Mouse (Mus musculus): ENCODE measurements at regions not wholly inside any gene's neighbourhood (a gene's known extent, or its start where the extent isn't known, plus 50 kb on each side); places are given as distances from the start of the nearest gene placed in this dataset.

DNA sequence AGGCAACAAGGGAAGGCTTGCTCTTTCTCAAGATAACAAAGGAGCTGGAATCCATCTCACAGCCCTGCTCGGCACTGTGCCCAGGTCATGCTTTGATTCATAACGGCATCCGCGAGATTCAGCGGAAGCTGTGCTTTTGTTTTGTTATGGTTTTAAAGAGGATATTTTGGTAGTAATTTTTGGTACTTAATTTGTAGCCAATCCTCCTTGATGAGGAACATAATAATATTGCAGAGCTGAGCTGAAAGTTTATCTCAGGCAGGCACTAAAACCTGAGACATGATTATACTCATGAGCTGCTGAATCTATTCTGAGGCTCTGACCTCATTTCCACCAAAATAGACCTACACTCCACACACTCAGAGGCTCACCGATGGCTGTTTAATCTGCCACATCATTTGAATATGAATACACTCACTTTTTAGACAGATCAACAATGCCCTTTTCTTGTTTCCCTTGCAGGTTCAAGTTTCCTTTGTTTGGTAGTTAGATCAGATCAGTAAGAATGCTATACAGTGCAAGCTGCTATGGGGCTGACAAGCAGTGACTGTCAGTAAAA is 518.5 kb downstream of the Ptprc start:
- WGBS: 5% methylated on average over 6 of the region's 6 CpGs
- Histone ChIP-seq H3K9me3 (ENCODE audit: control insufficient read depth, low read length) (no peaks in the 10 kb centered on the region), H3K9ac (ENCODE audit: low read length) (peak overlapping the region; percentile 10; the same call in 1 of the 2 replicates), H3K4me3 (ENCODE audit: control insufficient read depth in 1 of 2, insufficient read depth in 1 of 2, low read depth in 1 of 2, low read length in 2 of 2) (peak overlapping the region in 1 of 2 experiments; percentile 5; a peak in 2 of 4 replicates), H3K36me3 (ENCODE audit: control insufficient read depth, insufficient read depth, low read length) (no peaks in the 10 kb centered on the region), H3K27ac (replicated peaks in 1 of 2; ENCODE audit: control insufficient read depth in 1 of 2, insufficient read depth in 1 of 2, low read depth in 2 of 2, low read length in 2 of 2) (peak overlapping the region; percentile 81 to 90), H3K4me1 (ENCODE audit: control insufficient read depth in 2 of 2, insufficient read depth in 2 of 2, low read length in 2 of 2) (peaks cover 5 to 24% of the 10 kb centered on the region in 2 experiments), H3K4me2 (ENCODE audit: low read length) (peak overlapping the region; percentile 41), H3K27me3 (ENCODE audit: control insufficient read depth, insufficient read depth, low read length) (no peaks in the 10 kb centered on the region)
- peak; percentile 91 for ATAC-seq (ENCODE audit: insufficient number of reproducible peaks, insufficient read depth, low FRiP score, low read depth)

DNA sequence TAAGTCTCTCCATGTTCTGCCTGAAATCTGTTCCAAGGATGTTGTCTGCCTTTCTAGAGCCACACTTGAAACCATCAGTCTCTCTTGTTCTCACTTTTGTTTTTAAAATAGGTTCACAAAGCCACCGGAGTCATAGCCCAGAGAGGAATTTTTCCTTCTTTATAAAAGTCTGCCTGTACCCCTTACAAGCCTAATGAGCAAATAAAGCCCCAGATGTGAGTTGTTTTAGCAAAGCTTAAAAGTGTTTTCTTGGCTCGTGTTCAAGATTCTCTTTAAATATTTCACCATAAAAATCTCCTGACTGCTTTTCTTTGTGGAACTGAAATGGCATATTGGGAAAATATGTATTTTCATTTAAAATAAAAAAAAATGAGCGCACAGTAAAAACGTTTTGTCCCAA is 521.3 kb downstream of the Ptprc start:
- H3K27me3 ChIP-seq (ENCODE audit: control insufficient read depth, insufficient read depth, low read length): no peaks in the 10 kb centered on the region
- peaks cover 9 to 31% of the 10 kb centered on the region in 2 experiments for H3K4me1 ChIP-seq (ENCODE audit: control insufficient read depth in 2 of 2, insufficient read depth in 2 of 2, low read length in 2 of 2)
- ATAC-seq (ENCODE audit: insufficient number of reproducible peaks, insufficient read depth, low FRiP score, low read depth): no peak
- 0 out of 2 replicates have a peak overlapping the region, but pooled peaks have one; percentile 29 for H3K4me2 ChIP-seq (ENCODE audit: low read length)
- H3K9me3 ChIP-seq (ENCODE audit: control insufficient read depth, low read length): no peaks in the 10 kb centered on the region
- peak overlapping the region in 1 of 2 experiments; percentile 61; a peak in 2 of 4 replicates for H3K27ac ChIP-seq (replicated peaks in 1 of 2; ENCODE audit: control insufficient read depth in 1 of 2, insufficient read depth in 1 of 2, low read depth in 2 of 2, low read length in 2 of 2)
- H3K9ac ChIP-seq (ENCODE audit: low read length): no peak overlapping the region
- no peak overlapping the region for H3K4me3 ChIP-seq (ENCODE audit: control insufficient read depth in 1 of 2, insufficient read depth in 1 of 2, low read depth in 1 of 2, low read length in 2 of 2)
- no peaks in the 10 kb centered on the region for H3K36me3 ChIP-seq (ENCODE audit: control insufficient read depth, insufficient read depth, low read length)
- 47% methylated on average over 4 of the region's 4 CpGs for WGBS

DNA sequence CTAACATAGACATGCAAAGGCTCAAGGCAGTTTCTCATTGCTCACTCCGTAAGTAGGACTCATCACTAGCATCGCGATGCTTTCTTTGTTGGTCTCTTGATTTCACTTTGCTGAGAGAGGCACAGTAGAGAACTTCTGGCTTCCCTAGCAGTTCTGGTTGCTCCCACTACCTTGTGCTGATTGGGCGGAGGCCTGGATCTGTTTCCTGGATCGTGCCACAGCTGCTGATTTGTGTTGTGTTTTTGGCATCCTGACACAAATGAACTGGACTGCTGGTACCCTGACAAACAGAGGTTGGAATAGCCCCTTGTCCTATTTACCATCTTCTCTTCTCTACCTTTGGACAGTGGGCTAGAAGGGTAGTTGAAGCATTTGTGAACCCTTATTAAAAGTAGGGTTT is 522.0 kb downstream of the Ptprc start:
- H3K4me1 ChIP-seq (ENCODE audit: control insufficient read depth in 2 of 2, insufficient read depth in 2 of 2, low read length in 2 of 2): peaks cover 9 to 31% of the 10 kb centered on the region in 2 experiments
- H3K36me3 ChIP-seq (ENCODE audit: control insufficient read depth, insufficient read depth, low read length): no peaks in the 10 kb centered on the region
- 68% methylated on average over 5 of the region's 5 CpGs for WGBS
- no peaks in the 10 kb centered on the region for H3K27me3 ChIP-seq (ENCODE audit: control insufficient read depth, insufficient read depth, low read length)
- no peak overlapping the region for H3K4me2 ChIP-seq (ENCODE audit: low read length)
- no peak for ATAC-seq (ENCODE audit: insufficient number of reproducible peaks, insufficient read depth, low FRiP score, low read depth)
- H3K4me3 ChIP-seq (ENCODE audit: control insufficient read depth in 1 of 2, insufficient read depth in 1 of 2, low read depth in 1 of 2, low read length in 2 of 2): no peak overlapping the region
- H3K27ac ChIP-seq (replicated peaks in 1 of 2; ENCODE audit: control insufficient read depth in 1 of 2, insufficient read depth in 1 of 2, low read depth in 2 of 2, low read length in 2 of 2): peak overlapping the region; percentile 14 to 17; a peak in 1 of 4 replicates
- H3K9me3 ChIP-seq (ENCODE audit: control insufficient read depth, low read length): no peaks in the 10 kb centered on the region
- no peak overlapping the region for H3K9ac ChIP-seq (ENCODE audit: low read length)

DNA sequence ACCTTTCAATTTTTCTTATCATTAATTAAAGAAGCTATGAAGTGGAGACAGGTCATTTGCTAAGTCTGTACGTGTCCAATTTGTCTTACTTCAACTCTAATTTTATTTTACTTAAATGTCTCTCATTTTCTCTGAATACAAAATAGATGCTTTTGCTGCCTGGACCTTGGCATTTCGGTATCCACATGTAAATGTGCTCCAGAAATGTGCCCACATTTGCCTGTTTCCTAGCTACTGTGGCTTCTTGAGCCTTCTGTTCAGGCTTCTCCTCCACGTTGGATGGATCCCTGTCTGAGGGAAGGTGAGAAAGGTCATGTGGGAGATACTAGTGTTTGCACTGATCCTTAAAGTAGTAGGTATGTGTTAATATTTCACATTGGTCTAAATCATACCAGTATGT is 524.9 kb downstream of the Ptprc start:
- H3K4me3 ChIP-seq (ENCODE audit: control insufficient read depth in 1 of 2, insufficient read depth in 1 of 2, low read depth in 1 of 2, low read length in 2 of 2): no peak overlapping the region
- H3K9ac ChIP-seq (ENCODE audit: low read length): no peak overlapping the region
- 56% methylated on average over 3 of the region's 3 CpGs for WGBS
- peaks cover 6 to 19% of the 10 kb centered on the region in 2 experiments for H3K4me1 ChIP-seq (ENCODE audit: control insufficient read depth in 2 of 2, insufficient read depth in 2 of 2, low read length in 2 of 2)
- H3K27me3 ChIP-seq (ENCODE audit: control insufficient read depth, insufficient read depth, low read length): no peaks in the 10 kb centered on the region
- no peak for ATAC-seq (ENCODE audit: insufficient number of reproducible peaks, insufficient read depth, low FRiP score, low read depth)
- no peaks in the 10 kb centered on the region for H3K9me3 ChIP-seq (ENCODE audit: control insufficient read depth, low read length)
- no peak overlapping the region for H3K4me2 ChIP-seq (ENCODE audit: low read length)
- H3K36me3 ChIP-seq (ENCODE audit: control insufficient read depth, insufficient read depth, low read length): no peaks in the 10 kb centered on the region
- H3K27ac ChIP-seq (replicated peaks in 1 of 2; ENCODE audit: control insufficient read depth in 1 of 2, insufficient read depth in 1 of 2, low read depth in 2 of 2, low read length in 2 of 2): no peak overlapping the region

DNA sequence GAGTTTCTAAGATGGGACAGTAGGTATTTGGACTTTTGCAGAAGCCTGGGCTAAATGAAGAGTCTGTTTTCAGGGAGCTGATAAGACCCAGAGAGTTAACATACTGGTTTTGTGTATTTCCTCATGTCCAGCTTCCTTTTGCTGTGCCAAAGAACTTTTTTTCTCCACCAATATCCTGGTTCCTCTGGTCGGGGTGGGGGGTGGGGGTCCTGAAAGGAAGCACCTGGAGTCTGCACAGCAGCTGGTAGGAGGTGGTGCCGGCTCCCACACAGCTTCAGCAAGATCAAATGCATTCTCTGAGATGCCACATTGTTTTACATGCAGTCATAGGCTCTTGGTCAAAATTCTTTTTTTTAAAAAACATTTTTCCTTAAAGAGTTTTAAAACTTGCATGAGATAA is 525.4 kb downstream of the Ptprc start:
- peak overlapping the region in 1 of 2 experiments; percentile 41; a peak in 2 of 4 replicates for H3K27ac ChIP-seq (replicated peaks in 1 of 2; ENCODE audit: control insufficient read depth in 1 of 2, insufficient read depth in 1 of 2, low read depth in 2 of 2, low read length in 2 of 2)
- no peak for ATAC-seq (ENCODE audit: insufficient number of reproducible peaks, insufficient read depth, low FRiP score, low read depth)
- H3K4me1 ChIP-seq (ENCODE audit: control insufficient read depth in 2 of 2, insufficient read depth in 2 of 2, low read length in 2 of 2): peaks cover 6 to 19% of the 10 kb centered on the region in 2 experiments
- 18% methylated on average over 2 of the region's 2 CpGs for WGBS
- H3K4me2 ChIP-seq (ENCODE audit: low read length): no peak overlapping the region
- H3K4me3 ChIP-seq (ENCODE audit: control insufficient read depth in 1 of 2, insufficient read depth in 1 of 2, low read depth in 1 of 2, low read length in 2 of 2): no peak overlapping the region
- no peaks in the 10 kb centered on the region for H3K27me3 ChIP-seq (ENCODE audit: control insufficient read depth, insufficient read depth, low read length)
- no peaks in the 10 kb centered on the region for H3K36me3 ChIP-seq (ENCODE audit: control insufficient read depth, insufficient read depth, low read length)
- no peak overlapping the region for H3K9ac ChIP-seq (ENCODE audit: low read length)
- H3K9me3 ChIP-seq (ENCODE audit: control insufficient read depth, low read length): no peaks in the 10 kb centered on the region

DNA sequence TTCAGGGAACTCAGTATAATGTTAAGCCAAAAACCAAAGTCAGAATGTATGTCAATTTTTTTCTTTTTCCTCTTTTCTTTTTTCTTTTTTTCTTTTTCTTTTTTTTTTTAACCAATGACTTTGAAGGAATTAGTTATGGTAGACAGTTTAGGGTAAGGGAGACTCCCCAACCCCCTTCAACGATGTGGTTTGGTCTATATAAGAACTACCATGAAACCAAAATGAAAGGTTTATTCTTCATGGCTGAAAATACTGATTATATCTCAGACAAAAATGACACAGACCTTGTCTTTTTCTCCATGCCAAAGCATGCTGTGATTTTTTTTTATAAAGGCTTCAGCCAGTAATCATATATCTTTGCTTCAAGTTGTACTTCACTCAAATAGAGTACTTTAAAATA is 526.7 kb downstream of the Ptprc start:
- Histone ChIP-seq H3K36me3 (ENCODE audit: control insufficient read depth, insufficient read depth, low read length) (no peaks in the 10 kb centered on the region), H3K27me3 (ENCODE audit: control insufficient read depth, insufficient read depth, low read length) (no peaks in the 10 kb centered on the region), H3K4me3 (ENCODE audit: control insufficient read depth in 1 of 2, insufficient read depth in 1 of 2, low read depth in 1 of 2, low read length in 2 of 2) (no peak overlapping the region), H3K27ac (replicated peaks in 1 of 2; ENCODE audit: control insufficient read depth in 1 of 2, insufficient read depth in 1 of 2, low read depth in 2 of 2, low read length in 2 of 2) (no peak overlapping the region; a peak in 1 of 4 replicates), H3K9ac (ENCODE audit: low read length) (no peak overlapping the region), H3K9me3 (ENCODE audit: control insufficient read depth, low read length) (no peaks in the 10 kb centered on the region), H3K4me2 (ENCODE audit: low read length) (no peak overlapping the region), H3K4me1 (ENCODE audit: control insufficient read depth in 2 of 2, insufficient read depth in 2 of 2, low read length in 2 of 2) (peaks cover 9 to 21% of the 10 kb centered on the region in 2 experiments)
- WGBS: 95% methylated on average over 1 of the region's 1 CpGs
- no peak for ATAC-seq (ENCODE audit: insufficient number of reproducible peaks, insufficient read depth, low FRiP score, low read depth)

DNA sequence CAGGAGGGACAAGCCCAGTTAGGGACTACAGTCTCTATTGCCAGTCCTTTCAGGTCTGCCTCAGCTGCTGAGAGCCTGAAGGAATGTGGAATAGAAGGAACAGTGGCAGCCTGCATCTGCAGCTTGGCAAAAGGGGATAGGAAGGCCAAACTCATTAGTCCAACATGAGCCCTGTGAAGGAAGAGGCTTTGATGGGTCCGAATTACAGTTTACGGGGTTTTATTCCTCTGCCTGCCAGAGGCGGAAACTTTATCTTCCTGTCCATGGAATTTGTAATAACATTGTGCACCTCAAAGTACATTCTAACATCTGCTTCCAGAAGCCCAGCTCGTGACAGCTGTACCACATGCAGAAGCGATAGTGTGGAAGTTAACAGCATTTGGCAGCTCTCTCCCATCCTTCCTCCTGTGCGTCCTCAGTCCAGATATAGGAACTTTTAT is 530.9 kb downstream of the Ptprc start:
- Histone ChIP-seq H3K36me3 (ENCODE audit: control insufficient read depth, insufficient read depth, low read length) (no peaks in the 10 kb centered on the region), H3K27ac (replicated peaks in 1 of 2; ENCODE audit: control insufficient read depth in 1 of 2, insufficient read depth in 1 of 2, low read depth in 2 of 2, low read length in 2 of 2) (peak overlapping the region in 1 of 2 experiments; percentile 39; a peak in 1 of 4 replicates), H3K27me3 (ENCODE audit: control insufficient read depth, insufficient read depth, low read length) (no peaks in the 10 kb centered on the region), H3K9ac (ENCODE audit: low read length) (no peak overlapping the region), H3K4me2 (ENCODE audit: low read length) (no peak overlapping the region), H3K4me3 (ENCODE audit: control insufficient read depth in 1 of 2, insufficient read depth in 1 of 2, low read depth in 1 of 2, low read length in 2 of 2) (no peak overlapping the region), H3K4me1 (ENCODE audit: control insufficient read depth in 2 of 2, insufficient read depth in 2 of 2, low read length in 2 of 2) (peaks cover 3 to 9% of the 10 kb centered on the region in 2 experiments; a peak in 3 of 4 replicates), H3K9me3 (ENCODE audit: control insufficient read depth, low read length) (no peaks in the 10 kb centered on the region)
- 48% methylated on average over 6 of the region's 6 CpGs for WGBS
- ATAC-seq (ENCODE audit: insufficient number of reproducible peaks, insufficient read depth, low FRiP score, low read depth): no peak

DNA sequence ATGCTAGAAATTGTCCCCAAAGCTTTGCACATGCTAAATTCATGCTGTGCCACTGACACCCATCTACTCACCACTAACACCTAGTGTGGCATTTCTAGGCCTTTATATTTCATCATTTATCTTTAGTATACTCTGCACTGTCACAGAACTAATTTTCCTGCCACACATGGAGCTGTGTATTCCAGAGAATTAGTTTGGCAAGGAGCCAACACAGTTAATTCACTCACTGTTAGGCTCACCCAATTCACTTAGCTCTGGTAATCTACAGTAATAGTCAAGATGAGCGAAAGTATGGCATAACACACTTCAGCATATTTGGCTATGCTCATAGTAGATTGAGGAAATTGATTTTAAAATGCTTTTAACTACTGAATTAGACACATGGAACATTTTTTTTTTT is 532.0 kb downstream of the Ptprc start:
- Histone ChIP-seq H3K4me3 (ENCODE audit: control insufficient read depth in 1 of 2, insufficient read depth in 1 of 2, low read depth in 1 of 2, low read length in 2 of 2) (no peak overlapping the region), H3K9me3 (ENCODE audit: control insufficient read depth, low read length) (no peaks in the 10 kb centered on the region), H3K27ac (replicated peaks in 1 of 2; ENCODE audit: control insufficient read depth in 1 of 2, insufficient read depth in 1 of 2, low read depth in 2 of 2, low read length in 2 of 2) (no peak overlapping the region), H3K27me3 (ENCODE audit: control insufficient read depth, insufficient read depth, low read length) (no peaks in the 10 kb centered on the region), H3K9ac (ENCODE audit: low read length) (no peak overlapping the region), H3K4me2 (ENCODE audit: low read length) (no peak overlapping the region), H3K4me1 (ENCODE audit: control insufficient read depth in 2 of 2, insufficient read depth in 2 of 2, low read length in 2 of 2) (peaks cover 3 to 8% of the 10 kb centered on the region in 2 experiments; a peak in 3 of 4 replicates), H3K36me3 (ENCODE audit: control insufficient read depth, insufficient read depth, low read length) (no peaks in the 10 kb centered on the region)
- ATAC-seq (ENCODE audit: insufficient number of reproducible peaks, insufficient read depth, low FRiP score, low read depth): no peak
- WGBS: 77% methylated on average over 1 of the region's 1 CpGs

Measured in heart, embryonic 14.5 days (tissue).